Mouse (Mus musculus) testis, adult 2 months (tissue): ENCODE measurements around the gene Sowahc.

ENCODE experiments used
- CTCF ChIP-seq: fragments of 200-500 bp; IDR thresholded peaks from 2 replicates; pipeline ENCODE4 v1.5.1; 2012; ENCODE audit warnings: low read depth, mild to moderate bottlenecking, inconsistent platforms, low read length, moderate library complexity; ENCODE audit not compliant: control insufficient read depth, insufficient read depth, insufficient replicate concordance
- POLR2A ChIP-seq: fragments of 200-500 bp; IDR thresholded peaks from 2 replicates; pipeline ENCODE4 v1.6.1; 2012; ENCODE audit warnings: low read depth, mild to moderate bottlenecking, inconsistent platforms, low read length, moderate library complexity; ENCODE audit not compliant: control insufficient read depth

DNA sequence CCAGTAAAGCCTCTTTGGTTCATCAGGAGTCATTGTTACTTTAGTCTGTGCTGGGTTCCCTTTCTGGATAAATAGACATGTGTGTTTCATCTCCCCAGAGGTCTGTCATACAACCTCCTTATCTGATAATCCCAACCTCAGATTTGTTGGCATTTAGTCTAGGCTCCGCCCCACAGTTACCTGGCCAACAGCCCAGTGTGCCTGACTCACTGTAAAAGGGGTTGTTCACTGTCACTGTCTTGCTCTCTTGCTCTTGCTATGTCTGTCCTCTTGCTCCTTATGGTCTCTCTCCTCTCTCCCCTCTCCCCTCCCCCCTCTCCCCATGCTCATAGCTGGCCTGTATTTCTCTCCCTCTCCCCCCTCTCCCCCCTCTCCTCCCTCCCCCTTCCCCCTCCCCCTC is 44.3 kb downstream of the Sowahc start:
- no peak for TF ChIP-seq CTCF
- no peak for TF ChIP-seq POLR2A
